Mouse (Mus musculus) stomach, embryonic 15.5 days (tissue): ENCODE measurements around the gene Nucks1. TPM values are rescaled to one million over a fixed set of nuclear protein-coding genes. Genes with fewer than 3 reads are reported as not detected.
A peak's percentile ranks its signal among the peaks of the same experiment; 100 is the strongest.
"Not testable (repeated sequence)": the region's sequence is repeated elsewhere in the genome, so short reads cannot be mapped to it uniquely, and the experiment has no call there.

Experiments used
- ATAC-seq: fragments of 200-750 bp; cut with Nextera tagmentation; 2 replicates; pipeline ENCODE4 v1.8.0; 2017; ENCODE audit warnings: low read depth, moderate number of reproducible peaks, moderate TSS enrichment; ENCODE audit not compliant: insufficient read depth, low FRiP score
- H3K27ac ChIP-seq: fragments of 300-500 bp; sonication (generic); 2 replicates; pipeline ENCODE4 v1.5.1; 2015; ENCODE audit warnings: mild to moderate bottlenecking, inconsistent platforms
- H3K27me3 ChIP-seq: fragments of 300-500 bp; sonication (generic); replicated peaks from 2 replicates; pipeline ENCODE4 v1.6.1; 2015; ENCODE audit warnings: inconsistent platforms
- H3K36me3 ChIP-seq: fragments of 300-500 bp; sonication (generic); 2 replicates; pipeline ENCODE4 v1.6.1; 2015; ENCODE audit warnings: inconsistent platforms
- H3K4me1 ChIP-seq: fragments of 300-500 bp; sonication (generic); 2 replicates; pipeline ENCODE4 v1.6.1; 2015; ENCODE audit warnings: inconsistent platforms
- H3K4me2 ChIP-seq: fragments of 300-500 bp; sonication (generic); 2 replicates; pipeline ENCODE4 v1.6.1; 2015; ENCODE audit warnings: mild to moderate bottlenecking, inconsistent platforms
- H3K4me3 ChIP-seq: fragments of 300-500 bp; sonication (generic); replicated peaks from 2 replicates; pipeline ENCODE4 v1.5.1; 2015; ENCODE audit warnings: inconsistent platforms
- H3K9ac ChIP-seq: fragments of 300-500 bp; sonication (generic); 2 replicates; pipeline ENCODE4 v1.6.1; 2015; ENCODE audit warnings: inconsistent platforms
- H3K9me3 ChIP-seq: fragments of 300-500 bp; sonication (generic); 2 replicates; pipeline ENCODE4 v1.6.1; 2016; ENCODE audit warnings: inconsistent platforms
- WGBS: fragments of 180-500 bp; shearing (Covaris S2); methylation state at CpG from one replicate; pipeline ENCODE4 v1.1.7; 2015; 5-methylcytosine and 5-hydroxymethylcytosine counted together
- polyA plus RNA-seq: library from polyadenylated mRNA; unstranded; fragments of >200 nt; fragmentation: Nextera tagmentation; extraction: Ambion mirVana; gene quantifications from 2 replicates; pipeline ENCODE4 v1.2.1, GENCODE M21; 2015

Gene Nucks1
- polyA plus RNA-seq, 1 experiment from 2014 or later, result 71.6 TPM

GRCm38 (mm10) chr1:131886641-131887040, 23.7 kb upstream of the Nucks1 start:
- ATAC-seq, result no peak
- no peaks in the 10 kb centered on the region for H3K27me3 ChIP-seq
- no peak overlapping the region for H3K4me2 ChIP-seq
- H3K36me3 ChIP-seq, result no peaks in the 10 kb centered on the region
- no peak overlapping the region for H3K9ac ChIP-seq
- no peaks in the 10 kb centered on the region for H3K9me3 ChIP-seq
- H3K27ac ChIP-seq, result no peak overlapping the region
- WGBS, result 67% methylated on average over 3 of the region's 3 CpGs
- H3K4me3 ChIP-seq, result no peak overlapping the region
- H3K4me1 ChIP-seq, result no peaks in the 10 kb centered on the region

GRCm38 (mm10) chr1:131890043-131890658, 20.2 kb upstream of the Nucks1 start:
- ATAC-seq, result peak; percentile 39
- H3K4me3 ChIP-seq, result no peak overlapping the region
- H3K9me3 ChIP-seq, result no peaks in the 10 kb centered on the region
- H3K27ac ChIP-seq, result no peak overlapping the region
- H3K4me1 ChIP-seq, result no peaks in the 10 kb centered on the region
- no peak overlapping the region for H3K9ac ChIP-seq
- 60% methylated on average over 6 of the region's 6 CpGs for WGBS
- no peaks in the 10 kb centered on the region for H3K36me3 ChIP-seq
- H3K27me3 ChIP-seq, result no peaks in the 10 kb centered on the region
- no peak overlapping the region for H3K4me2 ChIP-seq

- Histone ChIP-seq H3K4me3 (no peak overlapping the region), H3K9ac (no peak overlapping the region), H3K9me3 (no peaks in the 10 kb centered on the region), H3K27ac (no peak overlapping the region), H3K27me3 (no peaks in the 10 kb centered on the region), H3K4me1 (no peaks in the 10 kb centered on the region), H3K4me2 (no peak overlapping the region), H3K36me3 (no peaks in the 10 kb centered on the region)
- 74% methylated on average over 4 of the region's 4 CpGs for WGBS
- ATAC-seq, result no peak
Observed at GRCm38 (mm10) chr1:131891436-131891835, 18.9 kb upstream of the Nucks1 start.

- Histone ChIP-seq H3K4me3 (no peak overlapping the region), H3K9ac (no peak overlapping the region), H3K36me3 (no peaks in the 10 kb centered on the region), H3K4me1 (no peaks in the 10 kb centered on the region), H3K27ac (no peak overlapping the region), H3K9me3 (no peaks in the 10 kb centered on the region), H3K27me3 (no peaks in the 10 kb centered on the region), H3K4me2 (no peak overlapping the region)
- ATAC-seq, result no peak
- WGBS, result 84% methylated on average over 4 of the region's 4 CpGs
Observed at GRCm38 (mm10) chr1:131902679-131903078, 7.7 kb upstream of the Nucks1 start.

GRCm38 (mm10) chr1:131903251-131903650, 7.1 kb upstream of the Nucks1 start:
- H3K4me1 ChIP-seq, result no peaks in the 10 kb centered on the region
- no peak overlapping the region for H3K4me2 ChIP-seq
- H3K27ac ChIP-seq, result no peak overlapping the region
- no peaks in the 10 kb centered on the region for H3K9me3 ChIP-seq
- no peaks in the 10 kb centered on the region for H3K27me3 ChIP-seq
- no peaks in the 10 kb centered on the region for H3K36me3 ChIP-seq
- WGBS, result 86% methylated on average over 7 of the region's 7 CpGs
- no peak overlapping the region for H3K4me3 ChIP-seq
- H3K9ac ChIP-seq, result no peak overlapping the region
- no peak for ATAC-seq

GRCm38 (mm10) chr1:131905497-131905896, 4.8 kb upstream of the Nucks1 start:
- H3K27me3 ChIP-seq, result no peaks in the 10 kb centered on the region
- H3K4me1 ChIP-seq, result no peaks in the 10 kb centered on the region
- no peak overlapping the region for H3K27ac ChIP-seq
- WGBS, result 3% methylated on average over 1 of the region's 1 CpGs
- no peak overlapping the region for H3K4me2 ChIP-seq
- no peak for ATAC-seq
- no peaks in the 10 kb centered on the region for H3K36me3 ChIP-seq
- H3K4me3 ChIP-seq, result no peak overlapping the region
- no peaks in the 10 kb centered on the region for H3K9me3 ChIP-seq
- H3K9ac ChIP-seq, result no peak overlapping the region

GRCm38 (mm10) chr1:131908456-131908855, 1.9 kb upstream of the Nucks1 start:
- H3K4me3 ChIP-seq, result no peak overlapping the region
- H3K4me2 ChIP-seq, result no peak overlapping the region
- no peak overlapping the region for H3K9ac ChIP-seq
- H3K9me3 ChIP-seq, result no peaks in the 10 kb centered on the region
- H3K27ac ChIP-seq, result no peak overlapping the region
- H3K36me3 ChIP-seq, result no peaks in the 10 kb centered on the region
- ATAC-seq, result no peak
- WGBS, result 85% methylated on average over 3 of the region's 3 CpGs
- H3K27me3 ChIP-seq, result no peaks in the 10 kb centered on the region
- peaks cover 3% of the 10 kb centered on the region; the same call in 1 of the 2 replicates for H3K4me1 ChIP-seq

GRCm38 (mm10) chr1:131909236-131909635, 1.1 kb upstream of the Nucks1 start:
- not testable (repeated sequence) for ATAC-seq, H3K36me3 ChIP-seq, H3K4me3 ChIP-seq

GRCm38 (mm10) chr1:131910674-131911558, 582 bp downstream of the Nucks1 start:
- H3K9ac ChIP-seq, result peak overlapping the region; percentile 98
- no peaks in the 10 kb centered on the region for H3K36me3 ChIP-seq
- H3K4me3 ChIP-seq, result peak overlapping the region; percentile 95
- peak overlapping the region; percentile 63 for H3K4me2 ChIP-seq
- no peaks in the 10 kb centered on the region for H3K9me3 ChIP-seq
- peak; percentile 73 for ATAC-seq
- no peaks in the 10 kb centered on the region for H3K27me3 ChIP-seq
- peak overlapping the region; percentile 99 for H3K27ac ChIP-seq
- under 1% methylated on average over 75 of the region's 88 CpGs for WGBS
- peaks cover 3% of the 10 kb centered on the region; the same call in 1 of the 2 replicates for H3K4me1 ChIP-seq

More at GRCm38 (mm10) chr1:131909236-131909635, 1.1 kb upstream of the Nucks1 start:
- not testable (repeated sequence) for H3K9ac ChIP-seq, H3K4me2 ChIP-seq, H3K27ac ChIP-seq, H3K27me3 ChIP-seq, H3K4me1 ChIP-seq, H3K9me3 ChIP-seq
- 98% methylated on average over 2 of the region's 2 CpGs for WGBS

- no peaks in the 10 kb centered on the region for H3K27me3 ChIP-seq
- no peak overlapping the region for H3K27ac ChIP-seq
- H3K9ac ChIP-seq, result no peak overlapping the region
- H3K4me2 ChIP-seq, result no peak overlapping the region
- H3K4me1 ChIP-seq, result no peaks in the 10 kb centered on the region; the same call in 1 of the 2 replicates
- WGBS, result 62% methylated on average over 6 of the region's 6 CpGs
- H3K4me3 ChIP-seq, result no peak overlapping the region
- peaks cover 12% of the 10 kb centered on the region; the same call in 1 of the 2 replicates for H3K36me3 ChIP-seq
- H3K9me3 ChIP-seq, result no peaks in the 10 kb centered on the region
- no peak for ATAC-seq
Observed at GRCm38 (mm10) chr1:131917634-131918033, 7.3 kb downstream of the Nucks1 start.

- no peak overlapping the region for H3K27ac ChIP-seq
- 97% methylated on average over 2 of the region's 2 CpGs for WGBS
- H3K4me2 ChIP-seq, result no peak overlapping the region
- no peaks in the 10 kb centered on the region for H3K9me3 ChIP-seq
- no peak overlapping the region for H3K9ac ChIP-seq
- H3K4me3 ChIP-seq, result no peak overlapping the region
- no peaks in the 10 kb centered on the region for H3K27me3 ChIP-seq
- no peaks in the 10 kb centered on the region; the same call in 1 of the 2 replicates for H3K4me1 ChIP-seq
- peaks cover 18% of the 10 kb centered on the region for H3K36me3 ChIP-seq
- ATAC-seq, result no peak
Observed at GRCm38 (mm10) chr1:131919052-131919451, 8.7 kb downstream of the Nucks1 start.

GRCm38 (mm10) chr1:131922100-131922499, 11.8 kb downstream of the Nucks1 start:
- Histone ChIP-seq H3K9me3 (no peaks in the 10 kb centered on the region), H3K9ac (no peak overlapping the region), H3K27me3 (no peaks in the 10 kb centered on the region), H3K36me3 (peaks cover 40% of the 10 kb centered on the region), H3K4me3 (no peak overlapping the region), H3K27ac (no peak overlapping the region), H3K4me1 (no peaks in the 10 kb centered on the region), H3K4me2 (no peak overlapping the region)
- no peak for ATAC-seq
- WGBS, result 92% methylated on average over 3 of the region's 3 CpGs
